Mouse (Mus musculus) kidney, postnatal 0 days (tissue): ENCODE data around the gene Alg9. TPM values are rescaled to one million over a fixed set of nuclear protein-coding genes. Genes with fewer than 3 reads are reported as not detected.

Experiments
- ATAC-seq: fragments of 200-750 bp; cut with Nextera tagmentation; replicated peaks from 2 replicates; pipeline ENCODE4 v1.8.0; 2017; ENCODE audit warnings: low read depth, moderate number of reproducible peaks, moderate TSS enrichment, moderate library complexity; ENCODE audit not compliant: low FRiP score
- DNase-seq: peaks from one replicate; pipeline ENCODE4 v3.0.0-alpha.2; 2016; ENCODE audit warnings: low spot score
- H3K27ac ChIP-seq: fragments of 300-500 bp; sonication (generic); 2 replicates; pipeline ENCODE4 v1.5.1; 2014; ENCODE audit warnings: mild to moderate bottlenecking
- H3K27me3 ChIP-seq: fragments of 300-500 bp; sonication (generic); 2 replicates; pipeline ENCODE4 v1.6.1; 2014; ENCODE audit warnings: low read length, mixed read lengths; ENCODE audit not compliant: insufficient read depth
- H3K36me3 ChIP-seq: fragments of 300-500 bp; sonication (generic); 2 replicates; pipeline ENCODE4 v1.6.1; 2014; ENCODE audit warnings: low read length, mixed read lengths; ENCODE audit not compliant: insufficient read depth
- H3K4me1 ChIP-seq: fragments of 300-500 bp; sonication (generic); replicated peaks from 2 replicates; pipeline ENCODE4 v1.6.1; 2014; ENCODE audit warnings: antibody characterized with exemption, low read length, mixed read lengths; ENCODE audit not compliant: insufficient read depth
- H3K4me2 ChIP-seq: fragments of 300-500 bp; sonication (generic); 2 replicates; pipeline ENCODE4 v1.6.1; 2014; ENCODE audit warnings: mild to moderate bottlenecking, low read length, moderate library complexity, mixed read lengths
- H3K4me3 ChIP-seq: fragments of 300-500 bp; sonication (generic); replicated peaks from 2 replicates; pipeline ENCODE4 v1.5.1; 2014; ENCODE audit warnings: low read depth, low read length
- H3K9ac ChIP-seq: fragments of 300-500 bp; sonication (generic); 2 replicates; pipeline ENCODE4 v1.6.1; 2014; ENCODE audit warnings: low read depth, low read length
- H3K9me3 ChIP-seq: fragments of 300-500 bp; sonication (generic); replicated peaks from 2 replicates; pipeline ENCODE4 v1.6.1; 2016; ENCODE audit warnings: low read length, inconsistent platforms, mixed read lengths
- CTCF ChIP-seq: IDR thresholded peaks from 2 replicates; pipeline ENCODE4 v1.5.1; 2016; ENCODE audit warnings: antibody characterized with exemption, low read depth, mild to moderate bottlenecking, moderate library complexity
- WGBS: fragments of 180-500 bp; shearing (Covaris S2); extraction: QIAGEN DNeasy Blood & Tissue Kit; methylation state at CpG from one replicate; pipeline ENCODE4 v1.1.7; 2014; 5-methylcytosine and 5-hydroxymethylcytosine counted together
- polyA plus RNA-seq: library from polyadenylated mRNA; unstranded; fragments of >200 nt; fragmentation: Nextera tagmentation; extraction: Ambion mirVana; gene quantifications from 2 replicates; pipeline ENCODE4 v1.2.1, GENCODE M21; 2015

Alg9 gene
- 24.8 and 28.9 TPM in 2 replicates for polyA plus RNA-seq

- peak within 1 kb of the TSS; percentile 27 for H3K27ac ChIP-seq
- under 1% methylated on average over 48 of the region's 51 CpGs for WGBS
Measured at GRCm38 (mm10) chr9:50774991-50775612, at the start of gene Alg9, which contains the start of gene 1110032A03Rik. Alg9 (plus strand) TSS chr9:50775019. 1110032A03Rik (minus strand) TSS chr9:50775520.

GRCm38 (mm10) chr9:50725921-50726590 is 48.8 kb upstream of the Alg9 start:
- no peak overlapping the region for H3K4me2 ChIP-seq
- no peak for DNase-seq
- 52% methylated on average over 8 of the region's 8 CpGs for WGBS

More at GRCm38 (mm10) chr9:50774991-50775612, at the start of gene Alg9, which contains the start of gene 1110032A03Rik:
- Histone ChIP-seq H3K9ac (peak within 1 kb of the TSS; percentile 91), H3K36me3 (0 out of 2 replicates have a peak, but pooled peaks cover 3% of the 10 kb centered on the region), H3K4me2 (peak within 1 kb of the TSS; percentile 92), H3K27me3 (no peaks in the 10 kb centered on the region), H3K4me1 (no peaks in the 10 kb centered on the region), H3K4me3 (peak within 1 kb of the TSS; percentile 95), H3K9me3 (no peaks in the 10 kb centered on the region)
- TF ChIP-seq CTCF, result no peak
- DNase-seq (peak; percentile 83), ATAC-seq (peak; percentile 77)

DNA sequence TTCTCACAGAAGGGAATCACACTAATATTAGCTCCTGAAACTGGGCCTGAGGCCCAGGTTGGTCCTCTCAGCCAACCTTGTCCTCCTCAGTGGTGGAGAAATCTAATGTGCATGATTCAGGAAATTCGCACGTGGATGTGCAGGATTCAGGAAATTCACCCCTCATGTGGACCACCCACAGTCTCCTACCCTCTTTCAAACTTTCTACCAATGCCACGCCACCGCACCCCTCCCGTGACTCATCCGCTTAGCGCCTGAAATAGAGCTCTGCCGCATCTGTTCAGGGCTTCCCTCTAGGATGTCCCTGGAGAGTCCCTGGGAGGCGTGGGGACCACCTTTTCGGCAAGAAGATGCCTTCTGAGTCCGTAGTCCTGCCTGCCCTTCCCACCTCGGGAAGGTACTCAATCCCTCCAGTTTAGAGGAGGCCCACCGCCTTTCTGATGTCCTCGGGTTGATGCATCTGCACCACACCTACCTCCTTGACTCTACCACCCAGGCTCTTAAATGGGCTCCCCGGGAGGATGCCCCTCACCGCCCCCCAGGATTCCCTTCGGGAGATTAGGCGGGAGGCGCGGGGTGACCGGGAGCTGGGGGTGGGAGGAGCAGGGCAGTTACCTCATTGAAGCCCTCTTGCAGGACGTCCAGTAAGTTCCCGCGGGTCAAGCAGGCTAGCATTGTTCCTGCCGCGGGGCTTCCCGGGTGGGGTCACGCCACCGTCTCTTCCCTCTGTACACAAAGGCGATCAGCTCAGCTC is 47.5 kb upstream of the Alg9 start:
- no peaks in the 10 kb centered on the region for H3K9me3 ChIP-seq
- 0 out of 2 replicates have a peak, but pooled peaks cover 11% of the 10 kb centered on the region for H3K4me1 ChIP-seq
- H3K4me2 ChIP-seq, result peak overlapping the region; percentile 83
- peak overlapping the region; percentile 52 for H3K9ac ChIP-seq
- TF ChIP-seq CTCF, result no peak
- H3K36me3 ChIP-seq, result no peaks in the 10 kb centered on the region
- DNase-seq, result no peak
- no peak overlapping the region for H3K27ac ChIP-seq
- H3K27me3 ChIP-seq, result no peaks in the 10 kb centered on the region
- peak overlapping the region; percentile 51 for H3K4me3 ChIP-seq
- 3% methylated on average over 30 of the region's 30 CpGs for WGBS
- ATAC-seq, result no peak

More at GRCm38 (mm10) chr9:50725921-50726590, 48.8 kb upstream of the Alg9 start:
- no peak overlapping the region for H3K9ac ChIP-seq
- no peak for ATAC-seq
- no peak for TF ChIP-seq CTCF
- no peaks in the 10 kb centered on the region for H3K27me3 ChIP-seq
- no peak overlapping the region for H3K27ac ChIP-seq
- H3K9me3 ChIP-seq, result no peaks in the 10 kb centered on the region
- H3K4me1 ChIP-seq, result 0 out of 2 replicates have a peak, but pooled peaks cover 11% of the 10 kb centered on the region
- H3K4me3 ChIP-seq, result no peak overlapping the region
- H3K36me3 ChIP-seq, result no peaks in the 10 kb centered on the region

GRCm38 (mm10) chr9:50727925-50728651 is 46.7 kb upstream of the Alg9 start:
- Histone ChIP-seq H3K4me2 (peak overlapping the region; percentile 83), H3K9ac (peak overlapping the region; percentile 52), H3K4me1 (0 out of 2 replicates have a peak, but pooled peaks cover 11% of the 10 kb centered on the region), H3K9me3 (no peaks in the 10 kb centered on the region), H3K27ac (no peak overlapping the region), H3K36me3 (no peaks in the 10 kb centered on the region), H3K27me3 (no peaks in the 10 kb centered on the region), H3K4me3 (peak overlapping the region; percentile 51)
- DNase-seq (peak; percentile 86), ATAC-seq (peak; percentile 88)
- TF ChIP-seq CTCF, result 0 out of 2 replicates have a peak, but pooled peaks have one; percentile 6
- under 1% methylated on average over 45 of the region's 45 CpGs for WGBS

GRCm38 (mm10) chr9:50729600-50729999 is 45.2 kb upstream of the Alg9 start:
- no peaks in the 10 kb centered on the region for H3K9me3 ChIP-seq
- H3K36me3 ChIP-seq, result no peaks in the 10 kb centered on the region
- TF ChIP-seq CTCF, result no peak
- no peaks in the 10 kb centered on the region for H3K27me3 ChIP-seq
- ATAC-seq (no peak), DNase-seq (peak; percentile 14)
- H3K27ac ChIP-seq, result peak overlapping the region; percentile 19; the same call in 1 of the 2 replicates
- H3K9ac ChIP-seq, result no peak overlapping the region
- 0 out of 2 replicates have a peak, but pooled peaks cover 11% of the 10 kb centered on the region for H3K4me1 ChIP-seq
- no peak overlapping the region for H3K4me2 ChIP-seq
- H3K4me3 ChIP-seq, result no peak overlapping the region
- 31% methylated on average over 4 of the region's 4 CpGs for WGBS
